ENCODE assay signal across 11 mouse cellular contexts in the genomic region with DNA sequence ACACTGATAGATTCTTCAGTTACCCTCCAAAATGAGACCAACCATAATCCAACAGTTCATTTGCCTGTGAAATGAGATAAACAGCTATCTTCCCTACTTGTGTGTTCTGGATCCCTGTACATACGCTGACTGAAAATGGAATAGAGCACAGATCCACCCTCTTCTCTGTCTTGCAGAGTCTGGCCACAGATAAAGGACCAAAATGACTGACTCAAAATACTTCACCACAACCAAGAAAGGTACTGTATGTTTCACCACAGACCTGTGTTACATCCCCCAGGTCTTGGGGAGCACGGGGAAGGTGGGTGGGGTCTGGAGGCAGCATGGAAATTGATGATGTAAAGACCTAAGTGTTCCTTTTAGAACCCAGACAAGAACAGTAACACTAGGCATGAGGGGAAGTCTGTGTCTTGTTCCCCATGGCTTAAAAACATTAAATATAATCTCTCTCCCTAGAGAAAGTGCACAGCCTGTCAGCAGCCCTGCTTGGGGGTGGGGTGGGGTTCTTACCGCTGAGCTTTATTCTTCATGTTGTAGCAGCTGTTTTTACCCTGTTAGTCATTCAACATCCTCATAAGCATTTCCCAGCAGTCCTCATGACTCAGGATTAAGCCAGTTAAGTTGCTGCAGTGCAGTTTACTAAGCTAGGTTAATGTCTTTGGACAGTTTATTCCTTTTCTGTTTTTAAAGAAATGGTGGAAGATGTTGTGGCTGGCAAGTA. TPM values are rescaled to one million over a fixed set of nuclear protein-coding genes. Genes with fewer than 3 reads are reported as not detected.
DNase-seq lines count a peak whose midpoint lies in the region; ATAC-seq lines count a peak whose summit lies in the region.
"Had no signal": no experiment of that assay in that cellular context is flagged by ENCODE, and none has a peak within 500 bp of the region (broad histone marks: within the 10 kb centered on the region; RNA-seq: fewer than 3 reads in every experiment).

No protein-coding gene starts in this region.

- DNase-seq in frontal cortex, postnatal 10 days (ENCODE audit: low spot score in 2 of 2), result no peak
- DNase-seq in right cerebral cortex, adult 18-20 months, result peak; percentile 49
- DNase-seq in right cerebral cortex, postnatal 36 days (ENCODE audit: low spot score in 2 of 2), result no peak
- DNase-seq in liver, result peak; percentile 41
- peak; percentile 10 to 42 for DNase-seq in spleen, postnatal 36 days (ENCODE audit: low spot score in 2 of 2)
- no peak for DNase-seq in layer of hippocampus, postnatal 36 days
- DNase-seq in layer of hippocampus, adult 9-11 months, result no peak
- DNase-seq: gastrocnemius, postnatal 14 days; kidney, postnatal 36 days had no signal

- peak; percentile 76 for ATAC-seq in frontal cortex, adult (ENCODE audit: low TSS enrichment)
- ATAC-seq: midbrain, embryonic 13.5 days had no signal

RNA-seq across cellular contexts. Expression of a gene that starts 22.9 kb away (rescaled TPM):
- 100 to 1,000 TPM; 142 to 146 TPM for total RNA-seq in layer of hippocampus, postnatal 36 days (2021)

RNA-seq across cellular contexts. Expression of a gene that starts 48.4 kb away (rescaled TPM):
- 100 to 1,000 TPM in 1 of 2 experiments, 10 to 100 TPM in 1; 88.6 to 112 TPM for total RNA-seq in layer of hippocampus, postnatal 36 days (2021)

RNA-seq across cellular contexts. Expression of a gene that starts 55.6 kb away (rescaled TPM):
- total RNA-seq in layer of hippocampus, postnatal 36 days (2021), result 100 to 1,000 TPM in 1 of 2 experiments, 10 to 100 TPM in 1; 95.7 to 104 TPM

Comparison
In these comparisons a context has a peak if more than half of its experiments do, and no peak if none do; other contexts are left out.
1. DNase-seq: peak in right cerebral cortex, adult 18-20 months (single experiment), liver (single experiment) and spleen, postnatal 36 days (2 of 2); none in frontal cortex, postnatal 10 days (0 of 2), right cerebral cortex, postnatal 36 days (0 of 2), layer of hippocampus, postnatal 36 days (0 of 2) and layer of hippocampus, adult 9-11 months (single experiment).